ENCODE assay signal across 7 mouse cellular contexts in the genomic region with DNA sequence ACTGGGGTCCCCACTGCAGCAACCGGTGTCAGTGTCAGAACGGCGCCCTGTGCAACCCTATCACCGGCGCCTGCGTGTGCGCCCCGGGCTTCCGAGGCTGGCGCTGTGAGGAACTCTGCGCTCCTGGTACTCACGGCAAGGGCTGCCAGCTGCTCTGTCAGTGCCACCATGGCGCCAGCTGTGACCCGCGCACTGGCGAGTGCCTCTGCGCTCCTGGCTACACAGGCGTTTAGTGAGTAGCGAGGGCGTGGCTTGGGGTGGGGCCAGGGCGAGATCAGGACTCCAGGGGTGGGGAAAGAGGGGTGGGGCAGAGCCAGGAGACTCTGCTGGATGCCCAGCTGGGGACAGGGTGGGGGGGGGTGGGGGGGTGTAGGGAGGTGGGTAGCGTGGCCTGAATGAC.
A peak's percentile ranks its signal among the peaks of the same experiment; 100 is the strongest.
DNase-seq lines count a peak whose midpoint lies in the region; ATAC-seq lines count a peak whose summit lies in the region.

No protein-coding gene starts in this region.

- peak; percentile 30 for DNase-seq in Muller cell, postnatal 12 days (ENCODE audit: inconsistent ontology term)
- DNase-seq in adrenal gland, adult 8-10 months = peak; percentile 36
- DNase-seq in hindbrain, embryonic 14.5 days (ENCODE audit: low spot score) = peak; percentile 49
- DNase-seq in frontal cortex, postnatal 14 days (ENCODE audit: low spot score in 2 of 2) = no peak

- H3K36me3 ChIP-seq in forebrain, embryonic 16.5 days (ENCODE audit: control insufficient read depth, insufficient read depth) = no peaks in the 10 kb centered on the region
- no peaks in the 10 kb centered on the region for H3K36me3 ChIP-seq in hindbrain, embryonic 14.5 days (replicated peaks; ENCODE audit: control insufficient read depth, insufficient read depth)
- no peaks in the 10 kb centered on the region for H3K36me3 ChIP-seq in limb, embryonic 15.5 days
- no peaks in the 10 kb centered on the region for H3K36me3 ChIP-seq in midbrain, embryonic 16.5 days (ENCODE audit: control insufficient read depth, insufficient read depth, low read length)

- H3K4me3 ChIP-seq in forebrain, embryonic 16.5 days (replicated peaks; ENCODE audit: low read length) = peak overlapping the region; percentile 17; the same call in 1 of the 2 replicates
- no peak overlapping the region for H3K4me3 ChIP-seq in hindbrain, embryonic 14.5 days (replicated peaks; ENCODE audit: low read length)
- peak overlapping the region; percentile 14; the same call in 1 of the 2 replicates for H3K4me3 ChIP-seq in limb, embryonic 15.5 days
- H3K4me3 ChIP-seq in midbrain, embryonic 16.5 days (ENCODE audit: low read depth, low read length) = peak overlapping the region; percentile 10

- no peak overlapping the region for H3K9ac ChIP-seq in forebrain, embryonic 16.5 days (replicated peaks; ENCODE audit: low read depth, low read length)
- 0 out of 2 replicates have a peak overlapping the region, but pooled peaks have one; percentile 11 for H3K9ac ChIP-seq in hindbrain, embryonic 14.5 days
- H3K9ac ChIP-seq in limb, embryonic 15.5 days = no peak overlapping the region
- H3K9ac ChIP-seq in midbrain, embryonic 16.5 days (ENCODE audit: low read depth, low read length) = no peak overlapping the region; the same call in 1 of the 2 replicates

- H3K4me1 ChIP-seq in forebrain, embryonic 16.5 days (replicated peaks; ENCODE audit: control insufficient read depth, insufficient read depth, low read length) = peaks cover 23% of the 10 kb centered on the region
- H3K4me1 ChIP-seq in hindbrain, embryonic 14.5 days (replicated peaks; ENCODE audit: control insufficient read depth, insufficient read depth, low read length) = peaks cover 22% of the 10 kb centered on the region; the same call in 1 of the 2 replicates
- peaks cover 6% of the 10 kb centered on the region for H3K4me1 ChIP-seq in limb, embryonic 15.5 days
- peaks cover 16% of the 10 kb centered on the region for H3K4me1 ChIP-seq in midbrain, embryonic 16.5 days (ENCODE audit: control insufficient read depth, insufficient read depth, low read length)

- no peak overlapping the region for H3K27ac ChIP-seq in forebrain, embryonic 16.5 days (ENCODE audit: low read length)
- no peak overlapping the region for H3K27ac ChIP-seq in hindbrain, embryonic 14.5 days
- no peak overlapping the region for H3K27ac ChIP-seq in limb, embryonic 15.5 days
- no peak overlapping the region for H3K27ac ChIP-seq in midbrain, embryonic 16.5 days (ENCODE audit: low read length)

- WGBS in forebrain, embryonic 16.5 days = 5% methylated on average over 21 of the region's 22 CpGs
- WGBS in hindbrain, embryonic 14.5 days = 3% methylated on average over 21 of the region's 22 CpGs
- WGBS in limb, embryonic 15.5 days = 3% methylated on average over 22 of the region's 22 CpGs
- WGBS in midbrain, embryonic 16.5 days = 3% methylated on average over 22 of the region's 22 CpGs

- peak overlapping the region; percentile 41 for H3K4me2 ChIP-seq in forebrain, embryonic 16.5 days (ENCODE audit: low read length)
- H3K4me2 ChIP-seq in hindbrain, embryonic 14.5 days (replicated peaks) = peak overlapping the region; percentile 44
- H3K4me2 ChIP-seq in limb, embryonic 15.5 days = peak overlapping the region; percentile 46
- H3K4me2 ChIP-seq in midbrain, embryonic 16.5 days (ENCODE audit: low read length) = peak overlapping the region; percentile 49

- peak; percentile 31; the same call in 1 of the 2 replicates for ATAC-seq in forebrain, embryonic 16.5 days
- ATAC-seq in hindbrain, embryonic 14.5 days (ENCODE audit: low FRiP score) = peak; percentile 48; the same call in 1 of the 2 replicates
- ATAC-seq in limb, embryonic 15.5 days (ENCODE audit: insufficient number of reproducible peaks, low FRiP score, low TSS enrichment, low read depth) = 0 out of 2 replicates have a peak, but pooled peaks have one; percentile 20
- no peak for ATAC-seq in midbrain, embryonic 16.5 days

- H3K27me3 ChIP-seq in forebrain, embryonic 16.5 days (replicated peaks; ENCODE audit: control insufficient read depth, insufficient read depth, low read length) = no peaks in the 10 kb centered on the region
- no peaks in the 10 kb centered on the region for H3K27me3 ChIP-seq in hindbrain, embryonic 14.5 days (ENCODE audit: control insufficient read depth, insufficient read depth, low read length)
- H3K27me3 ChIP-seq in limb, embryonic 15.5 days = peaks cover 13% of the 10 kb centered on the region
- H3K27me3 ChIP-seq in midbrain, embryonic 16.5 days (ENCODE audit: control insufficient read depth, insufficient read depth, low read depth, low read length) = peaks cover 4% of the 10 kb centered on the region; the same call in 1 of the 2 replicates

- H3K9me3 ChIP-seq in forebrain, embryonic 16.5 days (ENCODE audit: control insufficient read depth, low read length) = no peaks in the 10 kb centered on the region
- H3K9me3 ChIP-seq in hindbrain, embryonic 14.5 days (ENCODE audit: control insufficient read depth, low read length) = no peaks in the 10 kb centered on the region
- no peaks in the 10 kb centered on the region for H3K9me3 ChIP-seq in limb, embryonic 15.5 days
- no peaks in the 10 kb centered on the region for H3K9me3 ChIP-seq in midbrain, embryonic 16.5 days (replicated peaks; ENCODE audit: control insufficient read depth, low read length, poor library complexity, severe bottlenecking)

Comparison
In these comparisons a context has a peak if more than half of its experiments do, and no peak if none do; other contexts are left out.
1. DNase-seq: peak in Muller cell, postnatal 12 days (single experiment), adrenal gland, adult 8-10 months (single experiment) and hindbrain, embryonic 14.5 days (single experiment); none in frontal cortex, postnatal 14 days (0 of 2).
2. Peak in every context shown above with its lines, with median percentiles within 50 percentile points of each other: H3K4me2 ChIP-seq.